Mouse (Mus musculus) myocyte (in vitro differentiated cells): Measurements from ENCODE around the gene Lin7b.

Experiments used
- E2F4 ChIP-seq: IDR thresholded peaks from one replicate; pipeline ENCODE4 v1.6.1; 2011; ENCODE audit warnings: mild to moderate bottlenecking, control low read depth, moderate library complexity; ENCODE audit not compliant: insufficient read depth
- POLR2A ChIP-seq: IDR thresholded peaks from one replicate; pipeline ENCODE4 v1.6.1; 2011; ENCODE audit warnings: low read depth, mild to moderate bottlenecking, control low read depth, moderate library complexity; ENCODE audit not compliant: insufficient read length
- REST ChIP-seq: IDR thresholded peaks from one replicate; pipeline ENCODE4 v1.6.1; 2011; ENCODE audit warnings: mild to moderate bottlenecking, control low read depth, moderate library complexity; ENCODE audit not compliant: insufficient read depth, insufficient read length

DNA sequence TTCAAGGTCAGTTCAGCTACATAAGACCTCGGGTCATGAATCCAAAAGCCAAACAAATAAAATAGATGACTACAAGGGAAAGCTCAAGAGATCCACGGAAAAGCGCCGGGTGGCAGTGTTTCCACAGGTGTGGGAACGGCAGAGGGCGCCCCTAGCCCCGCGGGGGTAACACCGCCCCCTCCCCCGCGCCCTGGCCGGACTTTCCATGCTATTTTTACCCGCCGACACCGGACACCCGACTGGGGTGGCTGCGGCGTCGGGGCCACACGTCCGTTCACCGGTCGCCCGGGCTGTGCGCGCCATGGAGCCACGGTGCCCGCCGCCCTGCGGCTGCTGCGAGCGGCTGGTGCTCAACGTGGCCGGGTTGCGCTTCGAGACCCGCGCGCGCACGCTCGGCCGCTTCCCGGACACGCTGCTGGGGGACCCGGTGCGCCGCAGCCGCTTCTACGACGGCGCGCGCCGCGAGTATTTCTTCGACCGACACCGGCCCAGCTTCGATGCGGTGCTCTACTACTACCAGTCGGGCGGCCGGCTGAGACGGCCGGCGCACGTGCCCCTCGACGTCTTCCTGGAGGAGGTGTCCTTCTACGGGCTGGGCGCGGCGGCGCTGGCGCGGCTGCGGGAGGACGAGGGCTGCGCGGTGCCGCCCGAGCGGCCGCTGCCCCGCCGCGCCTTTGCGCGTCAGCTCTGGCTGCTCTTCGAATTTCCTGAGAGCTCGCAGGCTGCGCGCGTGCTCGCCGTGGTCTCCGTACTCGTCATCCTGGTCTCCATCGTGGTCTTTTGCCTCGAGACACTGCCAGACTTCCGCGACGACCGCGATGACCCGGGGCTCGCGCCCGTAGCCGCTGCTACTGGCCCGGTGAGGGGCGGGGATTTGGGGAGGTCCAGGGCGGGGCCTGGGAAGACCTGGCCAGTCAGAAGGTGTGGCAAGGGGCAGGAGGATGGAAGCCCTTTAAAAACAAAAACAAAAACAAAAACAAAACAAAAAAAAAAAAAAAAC lies 36.1 kb upstream of the Lin7b start:
- TF ChIP-seq E2F4 (no peak), POLR2A (peak; percentile 24), REST (no peak)
